Mouse (Mus musculus): Measurements from ENCODE around the gene Ephb2. TPM values are rescaled to one million over a fixed set of nuclear protein-coding genes. Genes with fewer than 3 reads are reported as not detected.

Ephb2 gene
- polyA plus RNA-seq, 1 experiment, result 0.49 TPM

DNA sequence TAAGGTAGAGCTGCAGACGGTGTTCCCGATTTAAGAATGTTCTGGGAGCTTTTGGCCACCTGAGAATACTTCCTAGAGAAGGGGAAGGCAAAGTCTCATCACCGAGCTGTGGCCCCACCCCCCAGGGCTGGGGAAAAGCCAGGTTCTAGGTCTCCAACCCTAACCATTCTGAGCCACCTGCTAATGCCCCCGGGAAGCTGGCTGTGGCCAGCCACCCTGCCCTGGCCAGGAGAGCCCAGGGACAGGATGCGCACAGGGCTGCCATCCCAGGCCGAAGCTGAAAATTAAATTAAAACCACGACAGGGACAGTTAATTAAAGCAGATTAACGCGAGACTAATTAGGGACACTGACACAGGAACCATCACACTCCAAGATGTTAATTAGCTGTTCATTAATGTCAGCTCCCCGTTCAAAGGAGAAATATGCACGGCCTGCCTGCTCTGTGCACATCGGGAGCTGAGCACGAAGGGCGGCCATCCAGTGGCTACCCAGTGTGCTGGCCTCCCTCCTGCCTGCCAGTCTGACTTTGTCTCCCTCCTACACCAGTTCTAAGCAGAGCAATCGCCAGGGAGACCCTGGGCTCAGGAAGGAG lies 101.5 kb downstream of the Ephb2 start:
- Histone ChIP-seq H3K27me3 (ENCODE audit: control insufficient read depth, insufficient read depth, low read length) (no peaks in the 10 kb centered on the region), H3K36me3 (ENCODE audit: control insufficient read depth, insufficient read depth, low read length) (no peaks in the 10 kb centered on the region), H3K4me1 (ENCODE audit: control insufficient read depth, insufficient read depth, low read length) (no peaks in the 10 kb centered on the region; the same call in 1 of the 2 replicates), H3K4me3 (ENCODE audit: control insufficient read depth, low read depth, low read length) (no peak overlapping the region), H3K27ac (ENCODE audit: control insufficient read depth, insufficient read depth, low read depth, low read length) (no peak overlapping the region)
- TF ChIP-seq POLR2A (IDR thresholded peaks at IDR 0.05; ENCODE audit: control insufficient read depth, low read depth, low read length) (no peak), CTCF (IDR thresholded peaks at IDR 0.05; ENCODE audit: control insufficient read depth, insufficient read depth, insufficient replicate concordance, low read depth, low read length) (no peak)

DNA sequence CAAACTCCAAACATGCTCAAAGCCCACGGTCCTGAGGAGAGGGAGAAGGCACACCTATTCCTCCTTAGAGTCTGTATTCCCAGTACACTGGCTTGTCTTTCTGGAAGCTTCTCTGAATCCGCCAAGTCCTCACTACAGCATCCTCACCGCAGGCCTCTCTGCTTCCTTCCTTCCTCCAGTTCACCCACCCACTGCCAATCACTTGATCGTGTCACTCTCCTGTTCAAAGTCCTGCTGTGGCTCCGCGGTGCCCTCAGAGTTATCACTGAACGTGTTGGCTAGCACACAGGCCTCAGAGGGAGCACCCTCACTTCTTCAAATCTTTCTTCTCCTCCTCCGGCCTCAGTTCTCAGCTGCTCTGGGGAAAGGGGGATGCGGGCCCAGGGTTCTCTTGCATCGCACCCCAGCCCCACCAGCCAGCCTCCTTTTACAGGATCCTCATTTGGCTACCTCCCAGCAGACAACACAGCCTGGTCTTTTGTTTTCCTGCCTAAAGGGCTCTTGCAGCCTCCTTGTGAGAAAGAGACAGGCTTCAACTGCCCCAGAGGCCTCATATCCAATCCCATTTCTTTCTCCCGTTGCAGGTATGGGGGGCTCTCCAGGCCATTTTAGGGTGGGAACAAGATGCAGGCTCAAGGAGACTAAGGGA lies 102.4 kb downstream of the Ephb2 start:
- Histone ChIP-seq H3K4me1 (ENCODE audit: control insufficient read depth, insufficient read depth, low read length) (no peaks in the 10 kb centered on the region; the same call in 1 of the 2 replicates), H3K27me3 (ENCODE audit: control insufficient read depth, insufficient read depth, low read length) (no peaks in the 10 kb centered on the region), H3K36me3 (ENCODE audit: control insufficient read depth, insufficient read depth, low read length) (no peaks in the 10 kb centered on the region), H3K27ac (ENCODE audit: control insufficient read depth, insufficient read depth, low read depth, low read length) (no peak overlapping the region), H3K4me3 (ENCODE audit: control insufficient read depth, low read depth, low read length) (no peak overlapping the region)
- TF ChIP-seq POLR2A (IDR thresholded peaks at IDR 0.05; ENCODE audit: control insufficient read depth, low read depth, low read length), result no peak
- no peak for TF ChIP-seq CTCF (IDR thresholded peaks at IDR 0.05; ENCODE audit: control insufficient read depth, insufficient read depth, insufficient replicate concordance, low read depth, low read length)

DNA sequence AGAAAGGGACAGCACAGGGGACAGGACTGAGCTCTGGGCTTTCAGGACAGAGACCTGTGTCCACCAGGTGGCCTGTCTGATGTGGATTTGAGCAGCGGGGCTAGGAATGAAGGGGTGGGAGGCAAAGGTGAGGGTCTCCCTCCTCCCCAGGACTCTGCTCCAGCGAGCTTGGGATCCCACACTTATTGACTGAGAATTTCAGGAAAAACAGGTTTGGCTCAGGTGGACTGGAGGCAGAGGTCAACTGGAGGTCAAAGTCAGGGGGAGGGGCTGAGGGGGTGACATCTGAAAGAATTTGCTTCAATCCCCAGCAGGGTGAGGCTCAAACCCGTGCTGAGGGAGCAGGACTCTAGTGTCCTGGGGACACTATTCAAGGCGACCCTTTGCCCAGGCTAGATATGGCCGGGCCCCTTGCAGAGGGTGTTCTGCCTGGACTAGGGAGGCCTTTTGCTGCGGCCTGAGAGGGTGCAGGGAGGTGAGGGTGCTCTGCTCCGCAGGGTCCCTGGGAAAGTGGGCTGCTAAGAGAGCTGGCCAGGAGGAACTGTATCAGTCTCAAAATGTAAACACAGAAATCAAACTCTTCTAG lies 103.2 kb downstream of the Ephb2 start:
- Histone ChIP-seq H3K27ac (ENCODE audit: control insufficient read depth, insufficient read depth, low read depth, low read length) (no peak overlapping the region), H3K4me3 (ENCODE audit: control insufficient read depth, low read depth, low read length) (no peak overlapping the region), H3K36me3 (ENCODE audit: control insufficient read depth, insufficient read depth, low read length) (no peaks in the 10 kb centered on the region), H3K4me1 (ENCODE audit: control insufficient read depth, insufficient read depth, low read length) (no peaks in the 10 kb centered on the region; the same call in 1 of the 2 replicates), H3K27me3 (ENCODE audit: control insufficient read depth, insufficient read depth, low read length) (no peaks in the 10 kb centered on the region)
- TF ChIP-seq CTCF (IDR thresholded peaks at IDR 0.05; ENCODE audit: control insufficient read depth, insufficient read depth, insufficient replicate concordance, low read depth, low read length) (no peak), POLR2A (IDR thresholded peaks at IDR 0.05; ENCODE audit: control insufficient read depth, low read depth, low read length) (no peak)

DNA sequence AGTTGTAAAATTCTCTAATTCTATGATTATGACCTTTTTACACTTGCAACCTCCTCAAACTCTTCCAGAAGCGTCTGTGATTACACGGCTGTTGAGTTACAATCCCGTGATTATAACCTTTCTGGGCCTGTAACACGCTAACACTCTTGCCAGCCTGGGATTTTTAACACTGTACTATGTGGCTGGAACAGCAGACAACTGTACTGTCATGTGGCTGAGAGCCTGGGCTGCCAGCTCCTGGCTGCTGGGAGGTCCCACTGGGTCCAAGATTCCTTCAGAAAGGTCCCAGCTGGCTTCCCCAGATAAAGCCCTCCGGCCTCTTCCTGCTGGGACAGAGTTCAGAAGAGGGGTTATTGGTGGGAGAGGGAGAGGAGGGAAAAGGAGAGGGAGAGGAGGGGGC lies 104.0 kb downstream of the Ephb2 start:
- H3K4me3 ChIP-seq (ENCODE audit: control insufficient read depth, low read depth, low read length), result no peak overlapping the region
- H3K36me3 ChIP-seq (ENCODE audit: control insufficient read depth, insufficient read depth, low read length), result no peaks in the 10 kb centered on the region

DNA sequence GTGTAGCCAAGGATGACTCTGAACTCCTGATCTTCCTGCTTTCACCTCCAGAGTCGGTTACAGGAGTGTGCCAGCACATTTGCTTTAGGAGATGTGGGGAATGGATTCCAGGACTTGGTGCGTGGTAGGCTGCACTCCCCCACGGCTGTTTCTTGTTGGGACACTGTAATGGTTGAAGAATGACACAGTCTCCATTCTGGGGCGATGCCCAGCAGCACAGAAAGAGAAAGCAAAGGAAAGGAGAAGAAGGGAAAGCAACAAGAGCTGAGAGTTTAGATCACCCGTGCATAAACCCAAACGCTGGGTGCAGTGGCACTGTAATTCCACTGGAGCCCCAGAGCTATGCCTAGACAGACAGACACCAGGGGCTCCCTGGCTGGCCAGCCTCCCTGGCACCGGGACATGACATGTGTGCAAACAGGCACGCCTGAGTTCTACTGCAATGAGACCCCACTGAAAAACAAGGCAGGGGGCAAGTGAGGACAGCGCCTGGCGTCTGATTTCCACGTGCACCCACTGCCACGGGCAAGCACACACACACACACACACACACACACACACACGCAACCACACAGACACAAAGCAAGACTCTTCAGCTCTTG lies 104.7 kb downstream of the Ephb2 start:
- Histone ChIP-seq H3K4me1 (ENCODE audit: control insufficient read depth, insufficient read depth, low read length) (no peaks in the 10 kb centered on the region; the same call in 1 of the 2 replicates), H3K4me3 (ENCODE audit: control insufficient read depth, low read depth, low read length) (no peak overlapping the region), H3K27me3 (ENCODE audit: control insufficient read depth, insufficient read depth, low read length) (no peaks in the 10 kb centered on the region), H3K36me3 (ENCODE audit: control insufficient read depth, insufficient read depth, low read length) (no peaks in the 10 kb centered on the region), H3K27ac (ENCODE audit: control insufficient read depth, insufficient read depth, low read depth, low read length) (no peak overlapping the region)
- TF ChIP-seq POLR2A (IDR thresholded peaks at IDR 0.05; ENCODE audit: control insufficient read depth, low read depth, low read length), result no peak
- no peak for TF ChIP-seq CTCF (IDR thresholded peaks at IDR 0.05; ENCODE audit: control insufficient read depth, insufficient read depth, insufficient replicate concordance, low read depth, low read length)

More for the DNA sequence above, 104.0 kb downstream of the Ephb2 start:
- TF ChIP-seq POLR2A (IDR thresholded peaks at IDR 0.05; ENCODE audit: control insufficient read depth, low read depth, low read length), result no peak
- no peak for TF ChIP-seq CTCF (IDR thresholded peaks at IDR 0.05; ENCODE audit: control insufficient read depth, insufficient read depth, insufficient replicate concordance, low read depth, low read length)
- Histone ChIP-seq H3K27ac (ENCODE audit: control insufficient read depth, insufficient read depth, low read depth, low read length) (no peak overlapping the region), H3K4me1 (ENCODE audit: control insufficient read depth, insufficient read depth, low read length) (no peaks in the 10 kb centered on the region; the same call in 1 of the 2 replicates), H3K27me3 (ENCODE audit: control insufficient read depth, insufficient read depth, low read length) (no peaks in the 10 kb centered on the region)

DNA sequence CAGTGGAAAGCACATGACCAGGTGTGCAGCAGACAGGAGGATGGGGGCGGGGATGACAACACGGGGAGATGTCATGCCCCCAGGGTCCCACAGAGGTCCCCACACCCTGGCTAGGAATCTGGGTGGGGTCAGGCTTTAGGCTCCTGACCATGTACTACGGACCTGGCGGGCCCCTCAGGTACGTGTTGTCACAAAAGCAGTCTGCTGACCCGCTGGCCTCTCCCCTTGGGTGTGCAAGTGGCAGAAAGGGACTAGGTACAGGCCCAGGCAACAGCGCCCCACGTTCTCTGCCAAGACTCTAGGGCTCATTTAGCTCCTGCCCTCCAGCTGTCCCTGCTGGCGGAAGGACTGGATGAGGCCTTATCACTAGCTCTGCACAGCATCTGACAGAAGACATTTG lies 105.3 kb downstream of the Ephb2 start:
- Histone ChIP-seq H3K4me1 (ENCODE audit: control insufficient read depth, insufficient read depth, low read length) (no peaks in the 10 kb centered on the region; the same call in 1 of the 2 replicates), H3K27me3 (ENCODE audit: control insufficient read depth, insufficient read depth, low read length) (no peaks in the 10 kb centered on the region), H3K4me3 (ENCODE audit: control insufficient read depth, low read depth, low read length) (no peak overlapping the region), H3K36me3 (ENCODE audit: control insufficient read depth, insufficient read depth, low read length) (no peaks in the 10 kb centered on the region), H3K27ac (ENCODE audit: control insufficient read depth, insufficient read depth, low read depth, low read length) (no peak overlapping the region)
- TF ChIP-seq POLR2A (IDR thresholded peaks at IDR 0.05; ENCODE audit: control insufficient read depth, low read depth, low read length), result no peak
- no peak for TF ChIP-seq CTCF (IDR thresholded peaks at IDR 0.05; ENCODE audit: control insufficient read depth, insufficient read depth, insufficient replicate concordance, low read depth, low read length)

DNA sequence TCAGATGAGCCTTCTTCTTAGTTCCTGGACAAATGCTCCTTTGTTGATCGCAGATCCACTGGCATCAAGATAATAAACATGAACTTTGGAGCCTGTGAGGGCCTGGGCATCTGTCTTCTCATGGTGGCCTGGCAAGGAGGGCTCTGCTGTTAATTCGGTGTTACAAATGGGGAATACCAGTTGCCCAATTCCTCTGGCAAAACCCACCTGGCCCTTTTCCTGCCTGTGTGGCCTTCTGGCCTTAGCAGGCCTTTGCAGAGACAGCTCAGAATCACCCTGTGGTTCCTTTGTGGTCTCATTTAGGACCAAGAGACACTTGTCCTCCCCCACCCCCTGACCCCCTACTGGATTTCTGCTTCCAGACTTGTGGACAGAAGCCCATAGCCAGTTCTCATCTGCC lies 106.2 kb downstream of the Ephb2 start:
- TF ChIP-seq POLR2A (IDR thresholded peaks at IDR 0.05; ENCODE audit: control insufficient read depth, low read depth, low read length) (no peak), CTCF (IDR thresholded peaks at IDR 0.05; ENCODE audit: control insufficient read depth, insufficient read depth, insufficient replicate concordance, low read depth, low read length) (no peak)
- Histone ChIP-seq H3K4me1 (ENCODE audit: control insufficient read depth, insufficient read depth, low read length) (no peaks in the 10 kb centered on the region; the same call in 1 of the 2 replicates), H3K27ac (ENCODE audit: control insufficient read depth, insufficient read depth, low read depth, low read length) (no peak overlapping the region), H3K36me3 (ENCODE audit: control insufficient read depth, insufficient read depth, low read length) (no peaks in the 10 kb centered on the region), H3K4me3 (ENCODE audit: control insufficient read depth, low read depth, low read length) (no peak overlapping the region), H3K27me3 (ENCODE audit: control insufficient read depth, insufficient read depth, low read length) (no peaks in the 10 kb centered on the region)

Data from testis, adult 2 months (tissue).